Mouse (Mus musculus) limb, embryonic 12.5 days (tissue): Measurements from ENCODE around the gene Msantd2. TPM values are rescaled to one million over a fixed set of nuclear protein-coding genes. Genes with fewer than 3 reads are reported as not detected.

ENCODE experiments used
- ATAC-seq: fragments of 200-750 bp; cut with Nextera tagmentation; 2 replicates; pipeline ENCODE4 v1.8.0; 2017; ENCODE audit warnings: low read depth, moderate TSS enrichment; ENCODE audit not compliant: insufficient number of reproducible peaks, insufficient read depth, low FRiP score, low TSS enrichment
- H3K27ac ChIP-seq: fragments of 300-500 bp; sonication (generic); 2 replicates; pipeline ENCODE4 v1.5.1; 2016; ENCODE audit warnings: mild to moderate bottlenecking, moderate library complexity
- H3K27me3 ChIP-seq: fragments of 300-500 bp; sonication (generic); 2 replicates; pipeline ENCODE4 v1.6.1; 2016; ENCODE audit warnings: mild to moderate bottlenecking, moderate library complexity
- H3K36me3 ChIP-seq: fragments of 300-500 bp; sonication (generic); 2 replicates; pipeline ENCODE4 v1.6.1; 2016; ENCODE audit warnings: mild to moderate bottlenecking, moderate library complexity
- H3K4me1 ChIP-seq: fragments of 300-500 bp; sonication (generic); replicated peaks from 2 replicates; pipeline ENCODE4 v1.6.1; 2016
- H3K4me2 ChIP-seq: fragments of 300-500 bp; sonication (generic); 2 replicates; pipeline ENCODE4 v1.6.1; 2016; ENCODE audit warnings: mild to moderate bottlenecking, moderate library complexity
- H3K4me3 ChIP-seq: fragments of 300-500 bp; sonication (generic); replicated peaks from 2 replicates; pipeline ENCODE4 v1.5.1; 2016; ENCODE audit warnings: mild to moderate bottlenecking
- H3K9ac ChIP-seq: fragments of 300-500 bp; sonication (generic); replicated peaks from 2 replicates; pipeline ENCODE4 v1.6.1; 2016; ENCODE audit warnings: mild to moderate bottlenecking, moderate library complexity
- H3K9me3 ChIP-seq: fragments of 300-500 bp; sonication (generic); 2 replicates; pipeline ENCODE4 v1.6.1; 2016; ENCODE audit warnings: mild to moderate bottlenecking, moderate library complexity
- WGBS: fragments of 180-500 bp; shearing (Covaris S2); methylation state at CpG from one replicate; pipeline ENCODE4 v1.1.7; 2016; 5-methylcytosine and 5-hydroxymethylcytosine counted together
- polyA plus RNA-seq: library from polyadenylated mRNA; unstranded; fragments of >200 nt; fragmentation: Nextera tagmentation; extraction: Ambion mirVana; gene quantifications from 2 replicates; pipeline ENCODE4 v1.2.1, GENCODE M21; 2016

The Msantd2 gene
- 40.4 and 45.0 TPM in 2 replicates for polyA plus RNA-seq

GRCm38 (mm10) chr9:37488611-37489396, at the start of gene Msantd2:
TSS of gene Msantd2 (plus strand) at chr9:37489319.
- Histone ChIP-seq H3K36me3 (peaks cover 9% of the 10 kb centered on the region; the same call in 1 of the 2 replicates), H3K4me2 (peak within 1 kb of the TSS; percentile 78), H3K4me3 (peak within 1 kb of the TSS; percentile 98), H3K4me1 (peaks cover 14% of the 10 kb centered on the region), H3K27ac (peak within 1 kb of the TSS; percentile 99), H3K27me3 (no peaks in the 10 kb centered on the region), H3K9me3 (no peaks in the 10 kb centered on the region), H3K9ac (peak within 1 kb of the TSS; percentile 93)
- WGBS = 0% methylated on average over 43 of the region's 44 CpGs
- peak; percentile 95 for ATAC-seq

GRCm38 (mm10) chr9:37452401-37452800, 36.7 kb upstream of the Msantd2 start:
- WGBS = 3% methylated on average over 5 of the region's 5 CpGs
- H3K9ac ChIP-seq = no peak overlapping the region
- no peaks in the 10 kb centered on the region for H3K36me3 ChIP-seq
- H3K4me2 ChIP-seq = no peak overlapping the region
- peaks cover 27% of the 10 kb centered on the region for H3K4me1 ChIP-seq
- no peaks in the 10 kb centered on the region for H3K9me3 ChIP-seq
- ATAC-seq = no peak
- no peak overlapping the region for H3K4me3 ChIP-seq
- H3K27ac ChIP-seq = no peak overlapping the region
- H3K27me3 ChIP-seq = peaks cover 76% of the 10 kb centered on the region

GRCm38 (mm10) chr9:37453328-37453727, 35.8 kb upstream of the Msantd2 start:
- Histone ChIP-seq H3K4me3 (no peak overlapping the region), H3K27ac (no peak overlapping the region), H3K9me3 (no peaks in the 10 kb centered on the region), H3K36me3 (no peaks in the 10 kb centered on the region), H3K4me2 (no peak overlapping the region), H3K9ac (no peak overlapping the region), H3K4me1 (peaks cover 27% of the 10 kb centered on the region), H3K27me3 (peaks cover 81% of the 10 kb centered on the region)
- ATAC-seq = no peak
- WGBS = 33% methylated on average over 4 of the region's 4 CpGs

GRCm38 (mm10) chr9:37454011-37454492, 35.1 kb upstream of the Msantd2 start:
- ATAC-seq = no peak
- no peak overlapping the region for H3K4me3 ChIP-seq
- no peaks in the 10 kb centered on the region for H3K36me3 ChIP-seq
- H3K9ac ChIP-seq = no peak overlapping the region
- H3K27me3 ChIP-seq = peaks cover 86% of the 10 kb centered on the region
- H3K27ac ChIP-seq = no peak overlapping the region
- H3K9me3 ChIP-seq = no peaks in the 10 kb centered on the region
- WGBS = 7% methylated on average over 6 of the region's 6 CpGs
- H3K4me1 ChIP-seq = peaks cover 27% of the 10 kb centered on the region
- no peak overlapping the region for H3K4me2 ChIP-seq

- H3K9ac ChIP-seq = no peak overlapping the region
- no peaks in the 10 kb centered on the region for H3K9me3 ChIP-seq
- H3K27ac ChIP-seq = no peak overlapping the region
- 0% methylated on average over 3 of the region's 3 CpGs for WGBS
- ATAC-seq = no peak
- H3K4me3 ChIP-seq = no peak overlapping the region
- H3K4me1 ChIP-seq = peaks cover 31% of the 10 kb centered on the region
- H3K27me3 ChIP-seq = peaks cover 94% of the 10 kb centered on the region
- H3K36me3 ChIP-seq = no peaks in the 10 kb centered on the region
- no peak overlapping the region for H3K4me2 ChIP-seq
These were observed 34.1 kb upstream of the Msantd2 start for GRCm38 (mm10) chr9:37454991-37455390.

GRCm38 (mm10) chr9:37455868-37456267, 33.3 kb upstream of the Msantd2 start:
- no peak overlapping the region for H3K27ac ChIP-seq
- peak overlapping the region; percentile 37; the same call in 1 of the 2 replicates for H3K4me3 ChIP-seq
- no peaks in the 10 kb centered on the region for H3K36me3 ChIP-seq
- peak overlapping the region; percentile 58 for H3K4me2 ChIP-seq
- H3K9ac ChIP-seq = no peak overlapping the region
- H3K27me3 ChIP-seq = peaks cover 95% of the 10 kb centered on the region
- WGBS = 1% methylated on average over 8 of the region's 8 CpGs
- H3K9me3 ChIP-seq = no peaks in the 10 kb centered on the region
- ATAC-seq = no peak
- peaks cover 39% of the 10 kb centered on the region for H3K4me1 ChIP-seq

- Histone ChIP-seq H3K4me2 (peak overlapping the region; percentile 58), H3K9me3 (no peaks in the 10 kb centered on the region), H3K4me3 (peak overlapping the region; percentile 37), H3K36me3 (no peaks in the 10 kb centered on the region), H3K4me1 (peaks cover 39% of the 10 kb centered on the region), H3K27me3 (peaks cover 96% of the 10 kb centered on the region), H3K9ac (no peak overlapping the region; the same call in 1 of the 2 replicates), H3K27ac (no peak overlapping the region)
- under 1% methylated on average over 20 of the region's 20 CpGs for WGBS
- peak; percentile 74 for ATAC-seq
These were observed 32.6 kb upstream of the Msantd2 start for GRCm38 (mm10) chr9:37456481-37456910.

GRCm38 (mm10) chr9:37457151-37457550, 32.0 kb upstream of the Msantd2 start:
- no peaks in the 10 kb centered on the region for H3K9me3 ChIP-seq
- H3K9ac ChIP-seq = no peak overlapping the region
- H3K4me1 ChIP-seq = peaks cover 39% of the 10 kb centered on the region
- H3K27ac ChIP-seq = no peak overlapping the region
- H3K27me3 ChIP-seq = peaks cover 97% of the 10 kb centered on the region
- no peak for ATAC-seq
- H3K36me3 ChIP-seq = no peaks in the 10 kb centered on the region
- peak overlapping the region; percentile 58; the same call in 1 of the 2 replicates for H3K4me2 ChIP-seq
- no peak overlapping the region for H3K4me3 ChIP-seq
- 33% methylated on average over 1 of the region's 1 CpGs for WGBS

GRCm38 (mm10) chr9:37459665-37460042, 29.5 kb upstream of the Msantd2 start:
- H3K4me1 ChIP-seq = peaks cover 33% of the 10 kb centered on the region
- no peak for ATAC-seq
- peak overlapping the region; percentile 53 for H3K4me3 ChIP-seq
- no peaks in the 10 kb centered on the region for H3K36me3 ChIP-seq
- peaks cover 98% of the 10 kb centered on the region for H3K27me3 ChIP-seq
- no peak overlapping the region for H3K27ac ChIP-seq
- no peaks in the 10 kb centered on the region for H3K9me3 ChIP-seq
- H3K4me2 ChIP-seq = peak overlapping the region; percentile 97
- under 1% methylated on average over 9 of the region's 9 CpGs for WGBS
- no peak overlapping the region for H3K9ac ChIP-seq

- peaks cover 29% of the 10 kb centered on the region for H3K4me1 ChIP-seq
- ATAC-seq = no peak
- H3K9me3 ChIP-seq = no peaks in the 10 kb centered on the region
- H3K27me3 ChIP-seq = peaks cover 91% of the 10 kb centered on the region
- peak overlapping the region; percentile 45; the same call in 1 of the 2 replicates for H3K9ac ChIP-seq
- peak overlapping the region; percentile 53 for H3K4me3 ChIP-seq
- H3K36me3 ChIP-seq = no peaks in the 10 kb centered on the region
- H3K4me2 ChIP-seq = peak overlapping the region; percentile 97
- WGBS = under 1% methylated on average over 81 of the region's 81 CpGs
- no peak overlapping the region for H3K27ac ChIP-seq
These were observed 28.8 kb upstream of the Msantd2 start for GRCm38 (mm10) chr9:37460043-37460960.

GRCm38 (mm10) chr9:37460961-37461340, 28.2 kb upstream of the Msantd2 start:
- Histone ChIP-seq H3K9me3 (no peaks in the 10 kb centered on the region), H3K9ac (no peak overlapping the region), H3K4me3 (peak overlapping the region; percentile 53), H3K36me3 (no peaks in the 10 kb centered on the region), H3K4me2 (peak overlapping the region; percentile 97), H3K4me1 (peaks cover 24% of the 10 kb centered on the region), H3K27ac (no peak overlapping the region), H3K27me3 (peaks cover 85% of the 10 kb centered on the region)
- ATAC-seq = no peak
- 10% methylated on average over 5 of the region's 5 CpGs for WGBS
